Mouse (Mus musculus): ENCODE results near the gene Lmntd1.

Gene Lmntd1

GRCm38 (mm10) chr6:145604648-145605047, 9.5 kb downstream of the Lmntd1 start:
- no peak for DNase-seq (ENCODE audit: low read depth)

GRCm38 (mm10) chr6:145604126-145604525, 10.0 kb downstream of the Lmntd1 start:
- DNase-seq (ENCODE audit: low read depth) = no peak

GRCm38 (mm10) chr6:145598794-145599555, 15.1 kb downstream of the Lmntd1 start:
- no peak for DNase-seq (ENCODE audit: low read depth)

GRCm38 (mm10) chr6:145595905-145596304, 18.2 kb downstream of the Lmntd1 start:
- DNase-seq (ENCODE audit: low read depth) = no peak

- DNase-seq (ENCODE audit: low read depth) = no peak
These were observed 20.1 kb downstream of the Lmntd1 start for GRCm38 (mm10) chr6:145593991-145594390.

GRCm38 (mm10) chr6:145592531-145592998, 21.6 kb downstream of the Lmntd1 start:
- no peak for DNase-seq (ENCODE audit: low read depth)

GRCm38 (mm10) chr6:145592036-145592435, 22.1 kb downstream of the Lmntd1 start:
- no peak for DNase-seq (ENCODE audit: low read depth)

GRCm38 (mm10) chr6:145591578-145591977, 22.5 kb downstream of the Lmntd1 start:
- DNase-seq (ENCODE audit: low read depth) = no peak

GRCm38 (mm10) chr6:145590501-145591293, 23.4 kb downstream of the Lmntd1 start:
- DNase-seq (ENCODE audit: low read depth) = no peak

GRCm38 (mm10) chr6:145585052-145585973, 28.8 kb downstream of the Lmntd1 start:
- no peak for DNase-seq (ENCODE audit: low read depth)

GRCm38 (mm10) chr6:145581366-145582170, 32.6 kb downstream of the Lmntd1 start:
- no peak for DNase-seq (ENCODE audit: low read depth)

GRCm38 (mm10) chr6:145579761-145580160, 34.4 kb downstream of the Lmntd1 start:
- DNase-seq (ENCODE audit: low read depth) = no peak

- DNase-seq (ENCODE audit: low read depth) = no peak
These were observed 35.5 kb downstream of the Lmntd1 start for GRCm38 (mm10) chr6:145578457-145579185.

GRCm38 (mm10) chr6:145576762-145577161, 37.4 kb downstream of the Lmntd1 start:
- DNase-seq (ENCODE audit: low read depth) = no peak

GRCm38 (mm10) chr6:145573250-145574013, 40.7 kb downstream of the Lmntd1 start:
- no peak for DNase-seq (ENCODE audit: low read depth)

- no peak for DNase-seq (ENCODE audit: low read depth)
These were observed 45.4 kb downstream of the Lmntd1 start for GRCm38 (mm10) chr6:145568701-145569100.

- DNase-seq (ENCODE audit: low read depth) = no peak
These were observed 46.3 kb downstream of the Lmntd1 start for GRCm38 (mm10) chr6:145567832-145568231.

- no peak for DNase-seq (ENCODE audit: low read depth)
These were observed 46.8 kb downstream of the Lmntd1 start for GRCm38 (mm10) chr6:145567296-145567695.

GRCm38 (mm10) chr6:145565663-145566062, 48.5 kb downstream of the Lmntd1 start:
- DNase-seq (ENCODE audit: low read depth) = no peak

GRCm38 (mm10) chr6:145564671-145565070, 49.4 kb downstream of the Lmntd1 start:
- DNase-seq (ENCODE audit: low read depth) = peak; percentile 66
